Mouse (Mus musculus) Patski (cell line): ENCODE data around the gene Sgk2. TPM values are rescaled to one million over a fixed set of nuclear protein-coding genes. Genes with fewer than 3 reads are reported as not detected.

Source experiments
- ATAC-seq: fragments of 100-300 bp; one replicate; pipeline ENCODE4 v1.8.0; 2021
- CTCF ChIA-PET: fragments of 350-600 bp; sonication (Branson Sonifier 250); formaldehyde crosslinking; loops from one replicate; lab custom pipeline; 2022; ENCODE audit warnings: inconsistent platforms; lab: Charles Lee
- POLR2A ChIA-PET: fragments of 350-600 bp; sonication (Branson Sonifier 250); formaldehyde crosslinking; loops from one replicate; lab custom pipeline; 2022; ENCODE audit warnings: antibody characterized with exemption, inconsistent platforms; lab: Charles Lee
- DNase-seq: peaks from one replicate; pipeline ENCODE4 v3.0.0-alpha.2; 2011; ENCODE audit warnings: low read depth, low spot score
- H3K27me3 ChIP-seq: fragments of 371-371 bp; one replicate; pipeline ENCODE4 v1.5.1; 2021
- CTCF ChIP-seq: fragments of 100-300 bp; IDR thresholded peaks from one replicate; pipeline ENCODE4 v1.5.1; 2021
- in situ Hi-C: fragments of 300-500 bp; cut with MboI; formaldehyde crosslinking; loops from 3 replicates; pipeline ENCODE4 v1.11.1; 2018; ENCODE audit warnings: low pct_unique_long_range_greater_than_20kb, mixed read lengths
- polyA plus RNA-seq: library from polyadenylated mRNA; unstranded; gene quantifications from one replicate; pipeline ENCODE4 v1.2.3, GENCODE M21; 2021

Gene Sgk2
- polyA plus RNA-seq, 1 experiment from 2014 or later, result 4.9 TPM

GRCm38 (mm10) chr2:163016916-163017743 lies 30.0 kb downstream of the Sgk2 start, which contains the start of gene Ift52:
Gene Ift52, plus strand, starts transcription at chr2:163017354.
- in situ Hi-C loops, result no loop called here
- TF ChIP-seq CTCF, result no peak
- ATAC-seq, result peak; percentile 97
- peak; percentile 58 for DNase-seq
- CTCF ChIA-PET, result interaction anchor here (0.6 kb wide), 1 partner anchor 95 kb away, joined by 3 read pairs; no protein-coding TSS in a partner anchor
- POLR2A ChIA-PET, result interaction anchor here (1.6 kb wide), 1 partner anchor 31 kb away, joined by 5 read pairs; no protein-coding TSS in a partner anchor
- H3K27me3 ChIP-seq, result no peaks in the 10 kb centered on the region

- no peaks in the 10 kb centered on the region for H3K27me3 ChIP-seq
- CTCF ChIA-PET, result no interaction called here
- DNase-seq, result no peak
- no peak for TF ChIP-seq CTCF
- no peak for ATAC-seq
- in situ Hi-C loops, result no loop called here
- POLR2A ChIA-PET, result interaction anchor here (1.0 kb wide), 1 partner anchor 29 kb away, joined by 3 read pairs; no protein-coding TSS in a partner anchor
These were observed 44.2 kb downstream of the Sgk2 start for GRCm38 (mm10) chr2:163031289-163031688.

GRCm38 (mm10) chr2:163031757-163032156 lies 44.6 kb downstream of the Sgk2 start:
- DNase-seq, result no peak
- H3K27me3 ChIP-seq, result no peaks in the 10 kb centered on the region
- TF ChIP-seq CTCF, result no peak
- POLR2A ChIA-PET, result no interaction called here
- CTCF ChIA-PET, result no interaction called here
- ATAC-seq, result no peak
- in situ Hi-C loops, result no loop called here

GRCm38 (mm10) chr2:163032622-163033021 lies 45.5 kb downstream of the Sgk2 start:
- in situ Hi-C loops, result no loop called here
- ChIA-PET CTCF (no interaction called here), POLR2A (no interaction called here)
- ATAC-seq, result no peak
- H3K27me3 ChIP-seq, result no peaks in the 10 kb centered on the region
- TF ChIP-seq CTCF, result no peak
- DNase-seq, result no peak

- no peak for DNase-seq
- ATAC-seq, result no peak
- TF ChIP-seq CTCF, result no peak
- CTCF ChIA-PET, result no interaction called here
- POLR2A ChIA-PET, result no interaction called here
- H3K27me3 ChIP-seq, result no peaks in the 10 kb centered on the region
- in situ Hi-C loops, result no loop called here
These were observed 52.8 kb downstream of the Sgk2 start for GRCm38 (mm10) chr2:163039940-163040339.

- ATAC-seq (peak; percentile 73), DNase-seq (no peak)
- CTCF ChIA-PET, result interaction anchor here (0.8 to 1.5 kb wide), 6 partner anchors 12 to 109 kb away, joined by 3 to 7 read pairs (median 3); no protein-coding TSS in a partner anchor
- peak; percentile 73 for TF ChIP-seq CTCF
- in situ Hi-C loops, result no loop called here
- POLR2A ChIA-PET, result no interaction called here
- H3K27me3 ChIP-seq, result no peaks in the 10 kb centered on the region
These were observed 61.0 kb downstream of the Sgk2 start for GRCm38 (mm10) chr2:163048125-163048524.

GRCm38 (mm10) chr2:163049116-163049515 lies 62.0 kb downstream of the Sgk2 start:
- CTCF ChIA-PET, result interaction anchor here (0.7 kb wide), 1 partner anchor 52 kb away, joined by 4 read pairs; no protein-coding TSS in a partner anchor
- no peak for DNase-seq
- no peak for TF ChIP-seq CTCF
- no peak for ATAC-seq
- no peaks in the 10 kb centered on the region for H3K27me3 ChIP-seq
- in situ Hi-C loops, result no loop called here
- POLR2A ChIA-PET, result interaction anchor here (0.6 kb wide), 1 partner anchor 88 kb away, joined by 4 read pairs; no protein-coding TSS in a partner anchor

GRCm38 (mm10) chr2:163051691-163052090 lies 64.6 kb downstream of the Sgk2 start:
- H3K27me3 ChIP-seq, result no peaks in the 10 kb centered on the region
- CTCF ChIA-PET, result no interaction called here
- no peak for DNase-seq
- in situ Hi-C loops, result no loop called here
- no peak for TF ChIP-seq CTCF
- ATAC-seq, result no peak
- POLR2A ChIA-PET, result no interaction called here

- no peaks in the 10 kb centered on the region for H3K27me3 ChIP-seq
- ATAC-seq (no peak), DNase-seq (no peak)
- no peak for TF ChIP-seq CTCF
- in situ Hi-C loops, result no loop called here
- CTCF ChIA-PET, result no interaction called here
- POLR2A ChIA-PET, result no interaction called here
These were observed 65.0 kb downstream of the Sgk2 start for GRCm38 (mm10) chr2:163052101-163052500.

GRCm38 (mm10) chr2:163052826-163053225 lies 65.7 kb downstream of the Sgk2 start:
- ATAC-seq (no peak), DNase-seq (no peak)
- POLR2A ChIA-PET, result no interaction called here
- in situ Hi-C loops, result no loop called here
- no peak for TF ChIP-seq CTCF
- no peaks in the 10 kb centered on the region for H3K27me3 ChIP-seq
- CTCF ChIA-PET, result no interaction called here

GRCm38 (mm10) chr2:163054335-163054840 lies 67.3 kb downstream of the Sgk2 start, which contains the start of gene Mybl2:
Gene Mybl2, plus strand, starts transcription at chr2:163054687.
- no peak for TF ChIP-seq CTCF
- in situ Hi-C loops, result no loop called here
- POLR2A ChIA-PET, result no interaction called here

More at GRCm38 (mm10) chr2:163054335-163054840, 67.3 kb downstream of the Sgk2 start, which contains the start of gene Mybl2:
- CTCF ChIA-PET, result interaction anchor here (1.0 kb wide), 1 partner anchor 12 kb away, joined by 4 read pairs; no protein-coding TSS in a partner anchor
- no peaks in the 10 kb centered on the region for H3K27me3 ChIP-seq
- ATAC-seq, result peak; percentile 98
- peak; percentile 68 for DNase-seq
